Mouse (Mus musculus): ENCODE measurements around the gene Umad1. TPM values are rescaled to one million over a fixed set of nuclear protein-coding genes. Genes with fewer than 3 reads are reported as not detected.
A peak's percentile ranks its signal among the peaks of the same experiment; 100 is the strongest.

Umad1 gene
- polyA plus RNA-seq, 1 experiment: 10.2 TPM

GRCm38 (mm10) chr6:8441814-8442213, 182.7 kb downstream of the Umad1 start:
- no peak overlapping the region for H3K4me3 ChIP-seq (ENCODE audit: insufficient read depth, low read depth, low read length)
- peaks cover 3% of the 10 kb centered on the region; the same call in 1 of the 2 replicates for H3K4me1 ChIP-seq (ENCODE audit: control insufficient read depth, insufficient read depth, insufficient read length, low read length)
- no peak overlapping the region for H3K27ac ChIP-seq (replicated peaks; ENCODE audit: low read depth, low read length)

- Histone ChIP-seq H3K4me1 (ENCODE audit: control insufficient read depth, insufficient read depth, insufficient read length, low read length) (peaks cover 5% of the 10 kb centered on the region; the same call in 1 of the 2 replicates), H3K4me3 (ENCODE audit: insufficient read depth, low read depth, low read length) (no peak overlapping the region), H3K27ac (replicated peaks; ENCODE audit: low read depth, low read length) (no peak overlapping the region)
Measured at GRCm38 (mm10) chr6:8446786-8447185, 187.7 kb downstream of the Umad1 start.

GRCm38 (mm10) chr6:8455599-8455998, 196.5 kb downstream of the Umad1 start:
- Histone ChIP-seq H3K4me1 (ENCODE audit: control insufficient read depth, insufficient read depth, insufficient read length, low read length) (no peaks in the 10 kb centered on the region), H3K27ac (replicated peaks; ENCODE audit: low read depth, low read length) (no peak overlapping the region), H3K4me3 (ENCODE audit: insufficient read depth, low read depth, low read length) (no peak overlapping the region)

- no peak overlapping the region for H3K4me3 ChIP-seq (ENCODE audit: insufficient read depth, low read depth, low read length)
- H3K27ac ChIP-seq (replicated peaks; ENCODE audit: low read depth, low read length): no peak overlapping the region
- no peaks in the 10 kb centered on the region for H3K4me1 ChIP-seq (ENCODE audit: control insufficient read depth, insufficient read depth, insufficient read length, low read length)
Measured at GRCm38 (mm10) chr6:8458596-8458995, 199.5 kb downstream of the Umad1 start.

- no peaks in the 10 kb centered on the region for H3K4me1 ChIP-seq (ENCODE audit: control insufficient read depth, insufficient read depth, insufficient read length, low read length)
- no peak overlapping the region for H3K4me3 ChIP-seq (ENCODE audit: insufficient read depth, low read depth, low read length)
- no peak overlapping the region for H3K27ac ChIP-seq (replicated peaks; ENCODE audit: low read depth, low read length)
Measured at GRCm38 (mm10) chr6:8462447-8462846, 203.4 kb downstream of the Umad1 start.

- H3K4me1 ChIP-seq (ENCODE audit: control insufficient read depth, insufficient read depth, insufficient read length, low read length): peaks cover 5% of the 10 kb centered on the region; the same call in 1 of the 2 replicates
- H3K4me3 ChIP-seq (ENCODE audit: insufficient read depth, low read depth, low read length): no peak overlapping the region
- no peak overlapping the region for H3K27ac ChIP-seq (replicated peaks; ENCODE audit: low read depth, low read length)
Measured at GRCm38 (mm10) chr6:8465388-8465787, 206.3 kb downstream of the Umad1 start.

GRCm38 (mm10) chr6:8465985-8466384, 206.9 kb downstream of the Umad1 start:
- Histone ChIP-seq H3K4me1 (ENCODE audit: control insufficient read depth, insufficient read depth, insufficient read length, low read length) (peaks cover 5% of the 10 kb centered on the region; the same call in 1 of the 2 replicates), H3K4me3 (ENCODE audit: insufficient read depth, low read depth, low read length) (no peak overlapping the region), H3K27ac (replicated peaks; ENCODE audit: low read depth, low read length) (no peak overlapping the region)

GRCm38 (mm10) chr6:8467667-8468337, 208.7 kb downstream of the Umad1 start:
- Histone ChIP-seq H3K4me1 (ENCODE audit: control insufficient read depth, insufficient read depth, insufficient read length, low read length) (peaks cover 12% of the 10 kb centered on the region), H3K27ac (replicated peaks; ENCODE audit: low read depth, low read length) (no peak overlapping the region), H3K4me3 (ENCODE audit: insufficient read depth, low read depth, low read length) (no peak overlapping the region)

- Histone ChIP-seq H3K4me1 (ENCODE audit: control insufficient read depth, insufficient read depth, insufficient read length, low read length) (peaks cover 18% of the 10 kb centered on the region), H3K4me3 (ENCODE audit: insufficient read depth, low read depth, low read length) (no peak overlapping the region), H3K27ac (replicated peaks; ENCODE audit: low read depth, low read length) (no peak overlapping the region; the same call in 1 of the 2 replicates)
Measured at GRCm38 (mm10) chr6:8469918-8470317, 210.8 kb downstream of the Umad1 start.

GRCm38 (mm10) chr6:8472125-8472524, 213.0 kb downstream of the Umad1 start:
- peak overlapping the region; percentile 77 for H3K27ac ChIP-seq (replicated peaks; ENCODE audit: low read depth, low read length)
- H3K4me3 ChIP-seq (ENCODE audit: insufficient read depth, low read depth, low read length): no peak overlapping the region
- peaks cover 19% of the 10 kb centered on the region for H3K4me1 ChIP-seq (ENCODE audit: control insufficient read depth, insufficient read depth, insufficient read length, low read length)

GRCm38 (mm10) chr6:8472915-8473314, 213.8 kb downstream of the Umad1 start:
- peaks cover 19% of the 10 kb centered on the region for H3K4me1 ChIP-seq (ENCODE audit: control insufficient read depth, insufficient read depth, insufficient read length, low read length)
- peak overlapping the region; percentile 77 for H3K27ac ChIP-seq (replicated peaks; ENCODE audit: low read depth, low read length)
- no peak overlapping the region for H3K4me3 ChIP-seq (ENCODE audit: insufficient read depth, low read depth, low read length)

- H3K4me1 ChIP-seq (ENCODE audit: control insufficient read depth, insufficient read depth, insufficient read length, low read length): peaks cover 19% of the 10 kb centered on the region
- peak overlapping the region; percentile 58 for H3K27ac ChIP-seq (replicated peaks; ENCODE audit: low read depth, low read length)
- H3K4me3 ChIP-seq (ENCODE audit: insufficient read depth, low read depth, low read length): no peak overlapping the region
Measured at GRCm38 (mm10) chr6:8473498-8473897, 214.4 kb downstream of the Umad1 start.

GRCm38 (mm10) chr6:8474316-8474715, 215.2 kb downstream of the Umad1 start:
- Histone ChIP-seq H3K4me1 (ENCODE audit: control insufficient read depth, insufficient read depth, insufficient read length, low read length) (peaks cover 18% of the 10 kb centered on the region), H3K27ac (replicated peaks; ENCODE audit: low read depth, low read length) (peak overlapping the region; percentile 74), H3K4me3 (ENCODE audit: insufficient read depth, low read depth, low read length) (no peak overlapping the region)

- Histone ChIP-seq H3K4me1 (ENCODE audit: control insufficient read depth, insufficient read depth, insufficient read length, low read length) (peaks cover 14% of the 10 kb centered on the region), H3K27ac (replicated peaks; ENCODE audit: low read depth, low read length) (no peak overlapping the region), H3K4me3 (ENCODE audit: insufficient read depth, low read depth, low read length) (no peak overlapping the region)
Measured at GRCm38 (mm10) chr6:8474820-8475219, 215.7 kb downstream of the Umad1 start.

- Histone ChIP-seq H3K27ac (replicated peaks; ENCODE audit: low read depth, low read length) (no peak overlapping the region), H3K4me3 (ENCODE audit: insufficient read depth, low read depth, low read length) (no peak overlapping the region), H3K4me1 (ENCODE audit: control insufficient read depth, insufficient read depth, insufficient read length, low read length) (peaks cover 2% of the 10 kb centered on the region; the same call in 1 of the 2 replicates)
Measured at GRCm38 (mm10) chr6:8479176-8479575, 220.1 kb downstream of the Umad1 start.
